Mouse (Mus musculus) thymus, adult 2 months (tissue): ENCODE data around the gene Wdr4. TPM values are rescaled to one million over a fixed set of nuclear protein-coding genes. Genes with fewer than 3 reads are reported as not detected.

Experiments
- DNase-seq: peaks from one replicate; pipeline ENCODE4 v3.0.0; 2021
- H3K27ac ChIP-seq: fragments of 200-500 bp; 2 replicates; pipeline ENCODE4 v1.5.1; 2012; ENCODE audit warnings: low read length, control low read depth; ENCODE audit not compliant: control insufficient read depth, insufficient read depth
- H3K27me3 ChIP-seq: fragments of 200-500 bp; 2 replicates; pipeline ENCODE4 v1.6.1; 2012; ENCODE audit warnings: mild to moderate bottlenecking, low read length, moderate library complexity, mixed read lengths; ENCODE audit not compliant: control insufficient read depth, insufficient read depth
- H3K36me3 ChIP-seq: fragments of 200-500 bp; 2 replicates; pipeline ENCODE4 v1.6.1; 2012; ENCODE audit warnings: mild to moderate bottlenecking, low read length, moderate library complexity; ENCODE audit not compliant: control insufficient read depth, insufficient read depth
- H3K4me1 ChIP-seq: fragments of 200-500 bp; replicated peaks from 2 replicates; pipeline ENCODE4 v1.6.1; 2012; ENCODE audit warnings: low read length; ENCODE audit not compliant: control insufficient read depth, insufficient read depth
- H3K4me3 ChIP-seq: fragments of 200-500 bp; 2 replicates; pipeline ENCODE4 v1.5.1; 2012; ENCODE audit warnings: mild to moderate bottlenecking, low read length, control low read depth, moderate library complexity; ENCODE audit not compliant: control insufficient read depth, insufficient read depth
- CTCF ChIP-seq: fragments of 200-500 bp; IDR thresholded peaks from 2 replicates; pipeline ENCODE4 v1.5.1; 2012; ENCODE audit warnings: mild to moderate bottlenecking, control low read depth, low read length, moderate library complexity, borderline replicate concordance; ENCODE audit not compliant: control insufficient read depth, poor library complexity, insufficient read depth; ENCODE audit errors: extremely low read depth
- POLR2A ChIP-seq: fragments of 200-500 bp; IDR thresholded peaks from 2 replicates; pipeline ENCODE4 v1.6.1; 2012; ENCODE audit warnings: mild to moderate bottlenecking, low read length, control low read depth, moderate library complexity; ENCODE audit not compliant: control insufficient read depth, poor library complexity, insufficient read depth; ENCODE audit errors: extremely low read depth
- WGBS: fragments of 180-500 bp; shearing (Covaris S2); methylation state at CpG from one replicate; pipeline ENCODE4 v1.1.7; 2018; 5-methylcytosine and 5-hydroxymethylcytosine counted together
- polyA plus RNA-seq: library from polyadenylated mRNA; depleted of rRNA; stranded (reverse); fragments of >200 nt; gene quantifications from 2 replicates; pipeline ENCODE4 v1.2.3, GENCODE M21; 2012; rRNA removed

The Wdr4 gene
- polyA plus RNA-seq, result 36.5 and 39.1 TPM in 2 replicates

- H3K27ac ChIP-seq, result peak within 1 kb of the TSS; percentile 80
- peak within 1 kb of the TSS; percentile 84 for H3K4me3 ChIP-seq
- no peaks in the 10 kb centered on the region for H3K27me3 ChIP-seq
- H3K4me1 ChIP-seq, result peaks cover 9% of the 10 kb centered on the region
- DNase-seq, result peak; percentile 99
- TF ChIP-seq POLR2A (peak; percentile 91), CTCF (0 out of 2 replicates have a peak, but pooled peaks have one; percentile 46)
- under 1% methylated on average over 45 of the region's 45 CpGs for WGBS
- 0 out of 2 replicates have a peak, but pooled peaks cover 4% of the 10 kb centered on the region for H3K36me3 ChIP-seq
Observed at GRCm38 (mm10) chr17:31519946-31520838, at the start of gene Wdr4, which contains the start of gene Ndufv3. Wdr4 (minus strand) TSS chr17:31519980. Ndufv3 (plus strand) TSS chr17:31520115.

- Histone ChIP-seq H3K4me3 (no peak overlapping the region), H3K27me3 (no peaks in the 10 kb centered on the region), H3K27ac (no peak overlapping the region), H3K4me1 (peaks cover 13% of the 10 kb centered on the region), H3K36me3 (no peaks in the 10 kb centered on the region)
- 70% methylated on average over 6 of the region's 6 CpGs for WGBS
- TF ChIP-seq POLR2A (no peak), CTCF (no peak)
- no peak for DNase-seq
Observed at GRCm38 (mm10) chr17:31566276-31566675, 46.5 kb upstream of the Wdr4 start.

DNA sequence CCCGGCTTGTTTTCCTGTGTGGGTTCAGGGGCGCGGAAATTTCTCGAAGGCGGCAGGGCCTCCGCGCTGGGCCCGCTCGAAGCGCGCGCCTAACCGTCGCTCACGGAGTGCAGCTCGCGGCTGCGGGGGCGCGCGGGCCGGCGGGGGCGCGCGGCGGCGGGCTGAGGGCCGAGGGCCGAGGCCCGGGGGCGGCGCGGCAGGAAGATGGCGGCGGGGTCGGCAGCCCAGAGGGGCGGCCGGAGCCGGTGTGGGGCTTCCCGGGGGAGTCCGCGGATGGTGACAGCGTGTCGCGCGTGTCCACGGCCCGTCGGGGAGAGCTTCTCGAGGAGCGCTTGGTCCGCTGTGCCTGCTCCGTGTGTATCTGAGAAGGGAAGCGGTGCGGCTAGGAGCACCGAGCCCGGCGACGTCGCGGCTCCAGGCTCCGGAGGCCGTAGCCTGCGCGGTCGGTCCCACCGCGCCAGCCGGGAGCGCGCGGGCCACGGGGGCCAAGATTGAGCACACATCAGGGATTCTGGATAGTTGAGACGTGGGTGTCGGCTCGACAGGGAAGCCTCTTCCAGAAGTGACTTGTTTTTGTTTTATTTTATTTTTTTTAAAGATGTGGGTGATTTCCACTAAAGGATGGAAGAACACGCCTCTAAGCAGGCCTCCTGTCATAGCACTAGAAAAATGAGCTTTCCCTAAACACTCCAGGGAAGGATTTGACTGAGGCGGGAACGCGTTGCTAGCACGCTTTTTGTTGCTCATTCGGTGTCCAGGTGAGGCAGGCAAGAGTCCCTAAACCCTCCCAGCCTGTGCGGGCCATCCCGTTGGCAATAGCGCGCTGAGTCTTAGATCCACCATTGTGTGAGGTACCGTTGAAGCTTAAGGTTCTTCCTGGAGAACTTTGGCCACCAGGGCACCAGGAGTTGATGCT lies 45.6 kb upstream of the Wdr4 start:
- DNase-seq, result peak; percentile 81
- peaks cover 13% of the 10 kb centered on the region for H3K4me1 ChIP-seq
- H3K36me3 ChIP-seq, result no peaks in the 10 kb centered on the region
- TF ChIP-seq POLR2A (peak; percentile 74), CTCF (0 out of 2 replicates have a peak, but pooled peaks have one; percentile 25)
- no peaks in the 10 kb centered on the region for H3K27me3 ChIP-seq
- WGBS, result under 1% methylated on average over 88 of the region's 88 CpGs
- peak overlapping the region; percentile 81 for H3K4me3 ChIP-seq
- H3K27ac ChIP-seq, result peak overlapping the region; percentile 73

DNA sequence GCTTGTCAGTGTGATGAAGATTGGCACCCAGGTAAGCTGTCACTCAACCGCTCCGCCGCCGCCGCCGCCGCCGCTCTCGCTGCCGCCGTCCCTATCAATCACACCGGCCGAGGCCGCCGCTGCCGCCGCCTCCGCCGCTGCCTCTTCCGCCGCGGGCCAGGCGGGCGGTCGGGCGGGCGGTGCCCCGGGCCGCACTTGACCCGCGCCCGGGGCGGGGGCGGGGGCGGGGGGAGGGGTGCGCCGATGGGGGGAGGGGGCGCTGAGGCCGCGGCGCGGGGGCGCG lies 45.0 kb upstream of the Wdr4 start:
- Histone ChIP-seq H3K27ac (peak overlapping the region; percentile 73; the same call in 1 of the 2 replicates), H3K36me3 (no peaks in the 10 kb centered on the region), H3K27me3 (no peaks in the 10 kb centered on the region), H3K4me1 (peaks cover 13% of the 10 kb centered on the region), H3K4me3 (peak overlapping the region; percentile 81)
- WGBS, result 2% methylated on average over 43 of the region's 44 CpGs
- TF ChIP-seq POLR2A, result no peak
- no peak for TF ChIP-seq CTCF
- no peak for DNase-seq

GRCm38 (mm10) chr17:31564015-31564857 lies 44.5 kb upstream of the Wdr4 start, which contains the start of gene Pknox1:
Pknox1 (plus strand) TSS chr17:31564734.
- DNase-seq, result peak; percentile 99
- TF ChIP-seq POLR2A, result peak; percentile 46
- TF ChIP-seq CTCF, result peak; percentile 60; the same call in 1 of the 2 replicates
- Histone ChIP-seq H3K27ac (peak within 1 kb of the TSS; percentile 73), H3K4me1 (peaks cover 13% of the 10 kb centered on the region), H3K36me3 (no peaks in the 10 kb centered on the region), H3K4me3 (peak within 1 kb of the TSS; percentile 81), H3K27me3 (no peaks in the 10 kb centered on the region)
- WGBS, result under 1% methylated on average over 50 of the region's 72 CpGs

GRCm38 (mm10) chr17:31563632-31564014 lies 43.8 kb upstream of the Wdr4 start:
- TF ChIP-seq CTCF, result no peak
- TF ChIP-seq POLR2A, result no peak
- 1% methylated on average over 12 of the region's 12 CpGs for WGBS
- no peaks in the 10 kb centered on the region for H3K27me3 ChIP-seq
- peak overlapping the region; percentile 55 for H3K4me3 ChIP-seq
- H3K27ac ChIP-seq, result peak overlapping the region; percentile 55
- peak; percentile 45 for DNase-seq
- H3K36me3 ChIP-seq, result no peaks in the 10 kb centered on the region
- peaks cover 13% of the 10 kb centered on the region for H3K4me1 ChIP-seq
